Mouse (Mus musculus): Measurements from ENCODE around the gene Cnih3. TPM values are rescaled to one million over a fixed set of nuclear protein-coding genes. Genes with fewer than 3 reads are reported as not detected.

Gene Cnih3
- polyA plus RNA-seq, 1 experiment from 2014 or later = 1.2 TPM

GRCm38 (mm10) chr1:181381410-181382010 is 29.1 kb downstream of the Cnih3 start:
- Histone ChIP-seq H3K4me1 (replicated peaks) (peaks cover 7% of the 10 kb centered on the region; the same call in 1 of the 2 replicates), H3K27me3 (ENCODE audit: insufficient read depth, poor library complexity, severe bottlenecking) (0 out of 2 replicates have a peak, but pooled peaks cover 4% of the 10 kb centered on the region), H3K4me3 (no peak overlapping the region), H3K27ac (no peak overlapping the region), H3K36me3 (no peaks in the 10 kb centered on the region), H3K9me3 (no peaks in the 10 kb centered on the region)
- DNase-seq (ENCODE audit: low spot score) = no peak
- WGBS = 82% methylated on average over 12 of the region's 12 CpGs

GRCm38 (mm10) chr1:181389264-181389663 is 36.8 kb downstream of the Cnih3 start:
- Histone ChIP-seq H3K27ac (no peak overlapping the region), H3K27me3 (ENCODE audit: insufficient read depth, poor library complexity, severe bottlenecking) (no peaks in the 10 kb centered on the region), H3K9me3 (peaks cover 7% of the 10 kb centered on the region), H3K4me3 (no peak overlapping the region), H3K4me1 (replicated peaks) (peaks cover 14% of the 10 kb centered on the region), H3K36me3 (no peaks in the 10 kb centered on the region)
- WGBS = 82% methylated on average over 2 of the region's 2 CpGs
- no peak for DNase-seq (ENCODE audit: low spot score)

- H3K27ac ChIP-seq = no peak overlapping the region
- no peaks in the 10 kb centered on the region for H3K27me3 ChIP-seq (ENCODE audit: insufficient read depth, poor library complexity, severe bottlenecking)
- H3K36me3 ChIP-seq = no peaks in the 10 kb centered on the region
- H3K4me3 ChIP-seq = no peak overlapping the region
- H3K9me3 ChIP-seq = peaks cover 7% of the 10 kb centered on the region
- peaks cover 7% of the 10 kb centered on the region for H3K4me1 ChIP-seq (replicated peaks)
- no peak for DNase-seq (ENCODE audit: low spot score)
- WGBS = 92% methylated on average over 2 of the region's 2 CpGs
Measured at GRCm38 (mm10) chr1:181392489-181392888, 40.1 kb downstream of the Cnih3 start.

GRCm38 (mm10) chr1:181393250-181394149 is 41.1 kb downstream of the Cnih3 start:
- no peaks in the 10 kb centered on the region for H3K27me3 ChIP-seq (ENCODE audit: insufficient read depth, poor library complexity, severe bottlenecking)
- H3K4me3 ChIP-seq = no peak overlapping the region
- H3K27ac ChIP-seq = peak overlapping the region; percentile 35
- peaks cover 3% of the 10 kb centered on the region for H3K9me3 ChIP-seq
- H3K36me3 ChIP-seq = no peaks in the 10 kb centered on the region
- DNase-seq (ENCODE audit: low spot score) = peak; percentile 29
- 75% methylated on average over 6 of the region's 6 CpGs for WGBS
- H3K4me1 ChIP-seq (replicated peaks) = peaks cover 7% of the 10 kb centered on the region

GRCm38 (mm10) chr1:181395234-181395828 is 42.9 kb downstream of the Cnih3 start:
- Histone ChIP-seq H3K27me3 (ENCODE audit: insufficient read depth, poor library complexity, severe bottlenecking) (no peaks in the 10 kb centered on the region), H3K27ac (no peak overlapping the region), H3K9me3 (no peaks in the 10 kb centered on the region), H3K4me1 (replicated peaks) (peaks cover 7% of the 10 kb centered on the region), H3K36me3 (no peaks in the 10 kb centered on the region), H3K4me3 (no peak overlapping the region)
- WGBS = 88% methylated on average over 6 of the region's 6 CpGs
- no peak for DNase-seq (ENCODE audit: low spot score)

- no peak overlapping the region for H3K4me3 ChIP-seq
- H3K9me3 ChIP-seq = no peaks in the 10 kb centered on the region
- H3K36me3 ChIP-seq = no peaks in the 10 kb centered on the region
- no peaks in the 10 kb centered on the region for H3K4me1 ChIP-seq (replicated peaks)
- DNase-seq (ENCODE audit: low spot score) = no peak
- no peak overlapping the region for H3K27ac ChIP-seq
- H3K27me3 ChIP-seq (ENCODE audit: insufficient read depth, poor library complexity, severe bottlenecking) = no peaks in the 10 kb centered on the region
- 92% methylated on average over 3 of the region's 3 CpGs for WGBS
Measured at GRCm38 (mm10) chr1:181399179-181399578, 46.8 kb downstream of the Cnih3 start.

- H3K36me3 ChIP-seq = no peaks in the 10 kb centered on the region
- H3K27ac ChIP-seq = no peak overlapping the region
- 88% methylated on average over 7 of the region's 7 CpGs for WGBS
- 0 out of 2 replicates have a peak, but pooled peaks cover 4% of the 10 kb centered on the region for H3K4me1 ChIP-seq (replicated peaks)
- DNase-seq (ENCODE audit: low spot score) = no peak
- no peaks in the 10 kb centered on the region for H3K27me3 ChIP-seq (ENCODE audit: insufficient read depth, poor library complexity, severe bottlenecking)
- H3K9me3 ChIP-seq = no peaks in the 10 kb centered on the region
- no peak overlapping the region for H3K4me3 ChIP-seq
Measured at GRCm38 (mm10) chr1:181403056-181403455, 50.6 kb downstream of the Cnih3 start.

- Histone ChIP-seq H3K9me3 (no peaks in the 10 kb centered on the region), H3K27me3 (ENCODE audit: insufficient read depth, poor library complexity, severe bottlenecking) (no peaks in the 10 kb centered on the region), H3K4me3 (no peak overlapping the region), H3K36me3 (no peaks in the 10 kb centered on the region), H3K4me1 (replicated peaks) (peaks cover 18% of the 10 kb centered on the region), H3K27ac (0 out of 2 replicates have a peak overlapping the region, but pooled peaks have one; percentile 40)
- WGBS = 87% methylated on average over 11 of the region's 11 CpGs
- DNase-seq (ENCODE audit: low spot score) = no peak
Measured at GRCm38 (mm10) chr1:181407281-181407680, 54.9 kb downstream of the Cnih3 start.

- no peaks in the 10 kb centered on the region for H3K9me3 ChIP-seq
- no peaks in the 10 kb centered on the region for H3K27me3 ChIP-seq (ENCODE audit: insufficient read depth, poor library complexity, severe bottlenecking)
- H3K27ac ChIP-seq = peak overlapping the region; percentile 59
- no peak for DNase-seq (ENCODE audit: low spot score)
- no peaks in the 10 kb centered on the region for H3K36me3 ChIP-seq
- H3K4me1 ChIP-seq (replicated peaks) = peaks cover 18% of the 10 kb centered on the region
- 79% methylated on average over 18 of the region's 18 CpGs for WGBS
- H3K4me3 ChIP-seq = no peak overlapping the region
Measured at GRCm38 (mm10) chr1:181408086-181408975, 55.9 kb downstream of the Cnih3 start.

GRCm38 (mm10) chr1:181409693-181410092 is 57.3 kb downstream of the Cnih3 start:
- H3K9me3 ChIP-seq = no peaks in the 10 kb centered on the region
- H3K4me1 ChIP-seq (replicated peaks) = peaks cover 18% of the 10 kb centered on the region
- WGBS = 80% methylated on average over 9 of the region's 9 CpGs
- DNase-seq (ENCODE audit: low spot score) = no peak
- no peaks in the 10 kb centered on the region for H3K27me3 ChIP-seq (ENCODE audit: insufficient read depth, poor library complexity, severe bottlenecking)
- no peaks in the 10 kb centered on the region for H3K36me3 ChIP-seq
- H3K27ac ChIP-seq = 0 out of 2 replicates have a peak overlapping the region, but pooled peaks have one; percentile 18
- no peak overlapping the region for H3K4me3 ChIP-seq

- 67% methylated on average over 8 of the region's 8 CpGs for whole genome bisulfite sequencing
- no peaks in the 10 kb centered on the region for H3K27me3 ChIP-seq (ENCODE audit: insufficient read depth, poor library complexity, severe bottlenecking)
- no peaks in the 10 kb centered on the region for H3K36me3 ChIP-seq
- DNase-seq (ENCODE audit: low spot score) = no peak
- H3K27ac ChIP-seq = peak overlapping the region; percentile 3; the same call in 1 of the 2 replicates
- H3K4me1 ChIP-seq (replicated peaks) = peaks cover 18% of the 10 kb centered on the region
- H3K4me3 ChIP-seq = no peak overlapping the region
- no peaks in the 10 kb centered on the region for H3K9me3 ChIP-seq
Measured at GRCm38 (mm10) chr1:181410647-181411254, 58.3 kb downstream of the Cnih3 start.

GRCm38 (mm10) chr1:181414985-181415384 is 62.6 kb downstream of the Cnih3 start:
- H3K9me3 ChIP-seq = no peaks in the 10 kb centered on the region

More at GRCm38 (mm10) chr1:181414985-181415384, 62.6 kb downstream of the Cnih3 start:
- Histone ChIP-seq H3K27ac (no peak overlapping the region), H3K4me1 (replicated peaks) (peaks cover 14% of the 10 kb centered on the region), H3K27me3 (ENCODE audit: insufficient read depth, poor library complexity, severe bottlenecking) (peaks cover 17% of the 10 kb centered on the region; the same call in 1 of the 2 replicates), H3K4me3 (no peak overlapping the region), H3K36me3 (no peaks in the 10 kb centered on the region)
- WGBS = 80% methylated on average over 2 of the region's 2 CpGs
- no peak for DNase-seq (ENCODE audit: low spot score)
